Mouse (Mus musculus) neutrophil, adult 5-6 weeks (primary cell): ENCODE results near the gene Tpgs1. TPM values are rescaled to one million over a fixed set of nuclear protein-coding genes. Genes with fewer than 3 reads are reported as not detected.
A peak's percentile ranks its signal among the peaks of the same experiment; 100 is the strongest.

Source experiments
- ATAC-seq: fragments of 151-379, 151-347 bp; 2 replicates; pipeline ENCODE4 v1.8.0; 2017; ENCODE audit warnings: mild to moderate bottlenecking, moderate TSS enrichment; ENCODE audit not compliant: insufficient number of reproducible peaks, poor library complexity, low FRiP score, severe bottlenecking; ENCODE audit errors: extremely low read depth
- total RNA-seq: library from RNA; stranded (forward); fragments of 200-1000 nt; gene quantifications from 2 replicates; pipeline ENCODE4 v1.2.3, GENCODE M21; 2017

Gene Tpgs1
- 16.0 and 16.1 TPM in 2 replicates for total RNA-seq

- peak; percentile 78 for ATAC-seq
Observed at GRCm38 (mm10) chr10:79668771-79669575, at the start of gene Tpgs1. Gene Tpgs1 (plus strand): TSS chr10:79669369.

DNA sequence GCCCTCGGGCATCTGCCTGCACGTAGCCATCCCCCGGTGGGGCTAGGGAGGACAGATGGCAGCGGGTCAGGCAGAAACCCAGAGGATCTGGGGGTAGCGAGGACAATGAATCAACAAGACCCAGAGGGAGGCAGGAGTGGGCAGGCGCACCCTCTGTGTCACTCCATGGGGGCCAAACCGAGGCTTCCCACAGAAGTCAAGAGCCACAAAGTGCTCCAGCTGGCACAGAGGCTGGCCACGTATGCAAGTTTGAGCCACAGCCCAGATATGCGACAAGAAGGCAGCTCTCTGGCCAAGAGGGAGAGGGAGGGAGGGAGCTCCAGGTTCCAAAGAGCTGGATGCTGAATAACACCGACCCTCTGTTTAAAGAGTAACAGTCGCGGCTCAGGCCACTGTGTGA is 45.2 kb upstream of the Tpgs1 start:
- ATAC-seq: no peak

- no peak for ATAC-seq
Observed at GRCm38 (mm10) chr10:79625398-79625797, 43.8 kb upstream of the Tpgs1 start.

DNA sequence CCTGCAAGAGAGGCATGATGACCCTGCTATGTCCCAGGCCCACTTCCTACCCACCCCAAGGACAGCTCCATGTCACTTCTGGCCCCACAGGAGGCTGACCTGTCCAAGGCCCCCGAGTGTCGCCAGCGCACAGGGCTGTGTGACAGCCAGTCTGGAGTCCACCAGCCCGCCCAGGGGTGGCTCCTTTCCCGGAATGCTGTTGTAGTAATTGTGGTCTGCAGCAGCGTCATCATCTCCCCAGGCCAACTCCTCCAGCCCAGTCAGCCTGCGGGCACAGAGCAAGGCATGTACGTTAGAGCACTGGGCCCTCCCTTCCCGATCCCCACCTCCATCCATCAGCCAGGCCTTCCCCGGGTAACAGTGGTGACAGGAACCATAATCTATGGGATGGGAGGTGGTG is 43.0 kb upstream of the Tpgs1 start:
- ATAC-seq: no peak

DNA sequence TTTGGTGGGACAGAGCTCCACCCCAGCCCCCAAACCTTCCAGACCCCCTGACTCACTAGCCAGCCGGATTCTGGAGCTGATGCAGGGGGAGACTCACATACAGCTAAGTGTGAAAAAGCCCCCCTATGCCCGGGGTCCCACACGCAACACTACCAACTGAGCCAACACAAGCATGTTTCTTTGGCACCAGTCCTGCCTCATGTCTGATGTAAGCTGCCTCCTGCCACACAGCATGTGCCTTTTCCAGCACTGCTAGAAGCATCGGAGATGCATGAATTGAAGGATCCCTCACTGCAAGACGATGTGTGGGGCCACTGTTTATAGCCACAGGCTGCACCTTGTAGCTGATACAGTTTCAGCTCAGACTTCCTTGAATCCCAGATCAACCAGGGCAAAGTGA is 40.8 kb upstream of the Tpgs1 start:
- ATAC-seq: no peak

- ATAC-seq: no peak
Observed at GRCm38 (mm10) chr10:79631432-79631831, 37.7 kb upstream of the Tpgs1 start.

DNA sequence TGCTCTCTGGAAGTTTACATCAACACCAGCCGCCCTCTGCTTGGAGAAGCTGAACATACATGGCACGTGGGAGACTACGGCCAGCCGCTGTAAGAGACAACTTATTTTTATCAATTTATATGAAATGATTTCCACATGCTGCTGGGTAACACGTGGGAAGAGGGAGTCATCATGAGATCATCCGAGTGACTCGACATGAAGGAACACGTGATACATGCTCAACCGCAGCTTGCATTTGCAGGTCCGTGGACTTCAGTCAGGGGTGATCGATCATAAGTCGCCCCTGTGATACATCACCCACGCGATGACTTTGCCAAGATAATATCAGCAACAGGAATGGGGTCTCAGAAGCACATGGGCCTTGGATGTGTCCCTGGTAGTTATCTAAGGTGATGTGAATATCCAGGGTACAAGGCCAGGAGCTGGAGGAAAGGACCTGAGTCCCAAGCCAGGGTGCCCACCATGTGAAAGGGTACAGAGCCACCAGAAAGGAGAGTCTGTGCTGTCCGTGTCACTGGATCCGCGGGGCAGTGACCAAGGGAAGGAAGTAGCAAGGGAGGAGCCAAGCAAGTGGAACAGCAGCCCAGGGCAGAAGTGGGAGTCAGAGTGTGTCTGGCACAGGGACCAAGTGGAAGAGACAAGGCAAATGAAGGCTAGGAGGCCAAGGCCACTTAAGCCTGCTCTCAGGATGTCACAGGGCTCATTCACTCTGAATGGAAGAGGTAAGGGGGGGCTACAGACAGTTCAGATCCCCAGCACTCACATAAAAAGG is 36.0 kb upstream of the Tpgs1 start:
- ATAC-seq: no peak

DNA sequence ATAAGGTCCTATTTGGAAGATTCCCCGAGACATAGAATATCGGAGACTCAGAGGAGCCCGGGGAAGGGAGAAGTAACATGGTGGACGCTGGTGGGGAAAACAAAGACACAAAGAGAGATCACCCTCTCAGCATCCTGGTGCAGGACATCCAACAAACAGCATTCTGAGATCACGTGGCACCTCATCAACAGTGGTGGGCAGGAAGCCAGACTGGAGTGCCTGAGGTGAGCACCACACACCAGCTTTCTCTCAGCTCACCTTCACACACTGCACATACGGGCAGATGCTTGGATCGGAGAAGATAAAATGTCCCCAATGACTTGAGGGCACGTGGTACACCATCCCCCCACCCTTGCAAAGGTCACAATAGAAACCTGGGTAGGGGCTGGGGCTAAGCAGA is 32.9 kb upstream of the Tpgs1 start:
- no peak for ATAC-seq

DNA sequence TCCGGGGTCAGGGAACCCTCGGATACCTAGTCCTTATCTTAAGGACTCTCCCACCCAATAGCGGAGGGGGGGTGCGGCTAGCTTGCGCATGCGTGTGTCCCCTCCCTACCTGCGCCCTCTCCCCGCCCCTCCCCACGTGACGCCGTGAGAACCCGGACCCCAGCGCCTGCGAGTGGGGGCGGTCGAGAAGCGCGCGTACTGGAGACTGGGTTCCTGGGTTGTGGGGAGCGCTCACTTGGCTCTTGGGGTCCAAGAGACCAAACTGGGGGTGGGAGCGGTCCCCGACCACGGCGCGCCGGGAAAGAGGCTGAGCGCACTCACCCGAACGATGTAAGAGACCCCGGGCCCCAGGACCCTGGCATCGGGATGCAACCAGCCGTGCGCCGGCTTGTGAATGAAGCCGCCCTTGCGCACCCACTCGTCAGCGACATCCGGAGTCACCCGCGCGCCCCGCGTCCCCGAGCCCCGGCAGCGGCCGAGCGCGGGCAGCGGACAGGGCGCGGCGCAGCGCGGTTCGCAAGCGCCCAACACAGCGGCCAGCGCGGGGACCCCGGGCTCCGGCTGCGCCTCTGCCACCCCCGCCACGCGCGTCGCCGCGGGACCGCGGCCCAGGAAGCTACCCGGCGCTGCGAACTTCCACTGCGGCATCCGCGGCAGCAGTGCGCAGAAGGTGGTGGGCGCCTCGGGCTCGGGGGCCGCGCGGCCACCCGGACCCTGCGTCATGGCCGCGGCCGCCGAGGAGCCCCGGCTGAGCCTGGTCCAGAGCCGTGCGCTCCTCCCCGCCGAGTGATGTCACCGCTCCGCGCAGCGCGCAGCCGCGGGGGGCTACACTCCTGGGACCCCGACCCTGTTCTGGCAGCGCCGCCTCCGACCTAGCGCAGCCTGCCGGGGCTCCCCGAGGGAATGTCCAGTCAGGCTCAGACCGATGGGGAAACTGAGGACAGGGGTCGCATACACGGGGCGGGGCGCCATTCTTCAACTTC is 31.8 kb upstream of the Tpgs1 start, which contains the start of gene Shc2:
Shc2 (minus strand) TSS at position 791 of the 983 bp plus-strand sequence.
- no peak for ATAC-seq

- ATAC-seq: no peak
Observed at GRCm38 (mm10) chr10:79638486-79639204, 30.5 kb upstream of the Tpgs1 start.

DNA sequence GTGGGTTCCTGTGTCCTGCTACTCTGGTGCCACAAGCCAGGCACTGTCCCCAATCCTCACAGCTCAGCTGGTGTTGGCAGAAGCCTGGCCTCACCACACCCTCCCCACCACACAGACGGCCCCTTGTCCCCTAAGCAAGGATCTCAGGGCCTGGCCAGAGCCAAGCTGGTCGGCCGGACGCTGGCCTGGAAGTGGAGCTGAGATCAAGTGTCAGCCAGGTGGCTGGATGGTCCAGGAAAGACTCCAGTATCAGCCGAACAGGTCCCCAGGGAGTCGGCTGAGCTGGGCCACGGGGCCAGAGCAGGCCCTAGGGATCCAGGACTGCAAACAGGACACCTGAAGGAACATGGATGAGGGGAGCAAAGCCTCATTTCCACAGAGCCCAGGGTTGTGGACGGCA is 23.5 kb upstream of the Tpgs1 start, which contains the start of gene Odf3l2:
Odf3l2 (minus strand) TSS at position 28 of the 400 bp plus-strand sequence.
- ATAC-seq: no peak

DNA sequence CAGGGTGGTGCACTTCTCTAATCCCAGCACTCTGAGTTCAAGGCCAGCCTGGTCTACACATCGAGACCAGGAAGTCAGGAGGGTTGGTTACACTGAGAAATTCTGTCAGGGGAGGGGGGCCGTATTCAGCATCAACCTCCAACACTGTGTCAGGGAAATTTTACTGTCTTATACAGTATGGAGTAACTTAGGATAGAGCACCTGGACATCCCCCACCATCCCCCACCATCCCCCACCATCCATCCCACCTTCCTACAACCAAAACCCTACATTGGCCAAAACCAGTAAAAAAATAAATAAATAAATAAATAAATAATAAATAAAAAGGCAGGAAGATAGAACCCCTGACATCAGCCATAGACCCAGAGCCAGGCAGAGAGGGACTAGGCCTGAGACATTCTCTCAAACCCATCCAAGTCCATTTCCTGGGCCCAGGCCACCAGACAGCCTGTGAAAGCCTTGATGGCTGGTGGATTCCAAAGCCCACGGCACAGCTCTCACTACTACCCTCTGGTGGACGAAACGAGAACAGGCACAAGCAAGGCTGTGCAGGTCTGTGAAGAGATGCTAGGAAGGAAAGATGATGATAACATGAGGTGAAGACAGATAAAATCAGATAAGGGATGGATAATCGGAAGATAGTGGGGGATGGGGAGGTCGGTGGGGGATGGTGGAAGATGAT is 20.0 kb upstream of the Tpgs1 start:
- ATAC-seq: peak; percentile 68

- ATAC-seq: no peak
Observed at GRCm38 (mm10) chr10:79652789-79653188, 16.4 kb upstream of the Tpgs1 start.

DNA sequence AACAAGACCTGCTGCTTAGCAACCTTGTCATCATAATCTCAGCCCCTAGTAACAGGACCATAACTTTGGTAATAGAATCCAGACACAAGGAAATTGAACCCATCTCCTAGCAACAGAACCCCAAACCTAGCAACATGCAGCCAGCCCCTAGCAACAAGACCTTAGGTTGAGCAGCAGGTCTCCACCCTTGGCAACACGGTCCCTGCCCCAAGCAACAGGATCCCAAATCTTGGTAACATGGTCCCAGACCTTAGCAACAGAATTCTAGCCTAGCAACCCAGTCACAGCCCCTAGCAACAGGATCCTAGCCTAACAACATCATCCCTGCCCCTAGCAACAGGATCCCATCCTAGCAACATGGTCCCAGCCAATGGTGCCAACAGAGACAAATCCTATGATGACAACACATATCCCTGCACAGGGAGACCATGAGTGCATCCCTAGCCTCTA is 14.2 kb upstream of the Tpgs1 start:
- no peak for ATAC-seq

DNA sequence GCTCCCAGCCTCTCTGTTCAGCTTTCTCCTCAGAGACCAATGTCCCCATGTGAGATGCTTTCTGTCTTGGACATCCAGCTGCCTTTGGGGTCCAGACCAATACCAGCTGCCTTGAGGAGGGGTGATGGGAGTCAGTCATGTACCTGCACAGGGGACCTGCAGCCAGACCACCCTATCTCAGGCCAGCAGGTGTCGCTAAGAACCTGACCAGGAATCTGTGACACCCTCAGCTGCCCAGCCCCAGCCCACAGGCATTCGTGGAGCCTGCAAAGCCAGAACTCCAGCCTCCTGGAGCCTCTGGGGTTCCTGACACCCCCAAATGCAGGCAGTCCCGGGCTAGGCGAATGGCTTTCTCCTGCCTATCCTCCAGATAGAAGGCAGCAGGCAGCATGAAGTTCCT is 10.3 kb upstream of the Tpgs1 start:
- no peak for ATAC-seq

- no peak for ATAC-seq
Observed at GRCm38 (mm10) chr10:79660298-79660697, 8.9 kb upstream of the Tpgs1 start.

DNA sequence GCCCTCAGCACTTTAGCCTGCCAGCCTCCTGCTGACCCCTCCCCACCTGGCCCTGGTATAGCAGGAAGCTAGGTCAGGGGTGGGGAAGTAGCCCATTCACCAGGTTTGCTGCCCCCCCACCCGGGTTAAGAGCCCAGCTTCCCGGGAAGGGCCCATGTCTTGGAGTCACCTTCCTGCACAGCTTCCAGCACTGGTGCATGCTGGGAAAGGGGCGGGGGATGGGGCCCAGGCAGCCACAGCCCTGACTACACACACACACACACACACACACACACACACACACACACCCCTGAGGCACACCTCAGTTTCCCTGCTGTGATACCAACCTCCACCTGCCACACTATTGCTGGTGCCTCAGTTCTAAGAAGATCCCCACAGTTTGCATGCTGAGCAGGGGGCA is 7.3 kb upstream of the Tpgs1 start:
- no peak for ATAC-seq

- peak; percentile 49 for ATAC-seq
Observed at GRCm38 (mm10) chr10:79664131-79664665, 5.0 kb upstream of the Tpgs1 start, which contains the start of gene Madcam1. Gene Madcam1 (plus strand): TSS chr10:79664559.
